Mouse (Mus musculus) embryonic facial prominence, embryonic 15.5 days (tissue): Measurements from ENCODE around the gene Mansc1. TPM values are rescaled to one million over a fixed set of nuclear protein-coding genes. Genes with fewer than 3 reads are reported as not detected.
A peak's percentile ranks its signal among the peaks of the same experiment; 100 is the strongest.
"Not testable (repeated sequence)": the region's sequence is repeated elsewhere in the genome, so short reads cannot be mapped to it uniquely, and the experiment has no call there.

Experiments used
- ATAC-seq: fragments of 200-750 bp; cut with Nextera tagmentation; 2 replicates; pipeline ENCODE4 v1.8.0; 2017; ENCODE audit warnings: low read depth, moderate TSS enrichment; ENCODE audit not compliant: insufficient number of reproducible peaks, low FRiP score, low TSS enrichment
- H3K27ac ChIP-seq: fragments of 300-500 bp; sonication (generic); replicated peaks from 2 replicates; pipeline ENCODE4 v1.5.1; 2015; ENCODE audit warnings: mild to moderate bottlenecking, inconsistent platforms
- H3K27me3 ChIP-seq: fragments of 300-500 bp; sonication (generic); 2 replicates; pipeline ENCODE4 v1.6.1; 2015; ENCODE audit warnings: inconsistent platforms
- H3K36me3 ChIP-seq: fragments of 300-500 bp; sonication (generic); 2 replicates; pipeline ENCODE4 v1.6.1; 2015; ENCODE audit warnings: mild to moderate bottlenecking, inconsistent platforms
- H3K4me1 ChIP-seq: fragments of 300-500 bp; sonication (generic); 2 replicates; pipeline ENCODE4 v1.6.1; 2015; ENCODE audit warnings: inconsistent platforms
- H3K4me2 ChIP-seq: fragments of 300-500 bp; sonication (generic); replicated peaks from 2 replicates; pipeline ENCODE4 v1.6.1; 2015; ENCODE audit warnings: mild to moderate bottlenecking, inconsistent platforms
- H3K4me3 ChIP-seq: fragments of 300-500 bp; sonication (generic); replicated peaks from 2 replicates; pipeline ENCODE4 v1.5.1; 2015; ENCODE audit warnings: mild to moderate bottlenecking, inconsistent platforms
- H3K9ac ChIP-seq: fragments of 300-500 bp; sonication (generic); 2 replicates; pipeline ENCODE4 v1.6.1; 2015; ENCODE audit warnings: inconsistent platforms
- H3K9me3 ChIP-seq: fragments of 300-500 bp; sonication (generic); replicated peaks from 2 replicates; pipeline ENCODE4 v1.6.1; 2016; ENCODE audit warnings: inconsistent platforms
- WGBS: fragments of 180-500 bp; shearing (Covaris S2); methylation state at CpG from one replicate; pipeline ENCODE4 v1.1.7; 2015; 5-methylcytosine and 5-hydroxymethylcytosine counted together
- polyA plus RNA-seq: library from polyadenylated mRNA; unstranded; fragments of >200 nt; fragmentation: Nextera tagmentation; extraction: Ambion mirVana; gene quantifications from 2 replicates; pipeline ENCODE4 v1.2.1, GENCODE M21; 2015

The Mansc1 gene
- 2.7 and 3.5 TPM in 2 replicates for polyA plus RNA-seq

DNA sequence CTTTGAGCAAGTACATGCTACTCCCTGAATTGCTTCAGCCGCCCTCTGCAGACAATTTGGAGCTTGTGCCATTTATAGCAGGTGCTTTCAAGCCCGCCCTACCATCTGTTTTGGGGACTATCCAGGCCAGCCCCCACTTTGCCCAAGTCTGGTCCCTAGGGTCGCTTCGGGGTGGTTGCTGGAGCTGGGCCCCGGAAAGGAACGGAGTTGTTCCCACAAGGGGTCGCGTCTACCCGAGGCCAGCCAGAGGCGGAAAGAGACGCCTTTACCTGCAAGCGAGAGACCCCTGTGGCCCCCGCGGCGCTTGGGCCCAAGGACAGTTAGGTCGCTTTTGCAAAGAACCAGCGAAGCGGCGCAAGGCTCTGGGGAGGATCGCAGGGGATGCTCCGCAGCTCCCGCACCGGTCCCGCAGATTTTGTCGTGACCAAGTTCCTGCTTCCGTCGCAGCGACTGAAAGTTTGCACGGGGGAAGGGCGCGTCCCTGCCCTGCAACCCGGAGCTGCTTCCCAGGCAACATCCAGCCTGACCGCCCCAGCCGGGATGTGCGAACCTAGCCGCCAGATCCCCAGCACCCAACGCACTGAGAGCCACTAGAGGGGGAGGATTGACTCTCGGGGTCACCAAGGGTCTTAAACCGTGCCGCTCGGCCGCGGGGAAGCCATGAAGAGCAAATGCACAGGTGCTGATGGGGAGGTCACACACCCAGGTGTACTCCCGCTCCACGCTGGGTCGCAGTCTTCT is at the start of gene Mansc1:
Mansc1 (minus strand) TSS at position 542 of the 741 bp plus-strand sequence.
- Histone ChIP-seq H3K27me3 (0 out of 2 replicates have a peak, but pooled peaks cover 6% of the 10 kb centered on the region), H3K4me2 (peak within 1 kb of the TSS; percentile 95), H3K9ac (peak within 1 kb of the TSS; percentile 31; the same call in 1 of the 2 replicates), H3K27ac (no peak within 1 kb of the TSS), H3K4me1 (peaks cover 14% of the 10 kb centered on the region), H3K4me3 (peak within 1 kb of the TSS; percentile 55), H3K9me3 (no peaks in the 10 kb centered on the region), H3K36me3 (no peaks in the 10 kb centered on the region)
- ATAC-seq, result no peak
- WGBS, result 1% methylated on average over 46 of the region's 46 CpGs

DNA sequence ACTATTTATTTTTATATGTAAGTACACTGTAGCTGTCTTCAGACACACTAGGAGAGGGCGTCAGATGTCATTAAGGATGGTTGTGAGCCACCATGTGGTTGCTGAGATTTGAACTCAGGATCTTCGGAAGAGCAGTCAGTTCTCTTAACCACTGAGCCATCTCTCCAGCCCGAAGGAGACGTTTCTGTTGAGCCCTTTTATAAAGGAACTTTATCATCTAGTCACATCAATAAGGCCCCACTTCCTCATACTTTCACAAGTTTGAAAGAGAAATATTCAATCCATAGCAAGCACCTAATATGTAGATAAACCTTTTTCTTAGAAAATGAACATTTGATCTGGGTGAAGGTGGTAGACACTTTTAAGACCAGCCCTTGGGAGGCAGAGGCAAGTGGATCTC is 47.0 kb upstream of the Mansc1 start:
- not testable (repeated sequence) for H3K4me1 ChIP-seq, H3K36me3 ChIP-seq, H3K9ac ChIP-seq, H3K9me3 ChIP-seq, ATAC-seq, H3K27me3 ChIP-seq, H3K4me2 ChIP-seq, H3K27ac ChIP-seq, H3K4me3 ChIP-seq
- WGBS, result 81% methylated on average over 4 of the region's 4 CpGs

DNA sequence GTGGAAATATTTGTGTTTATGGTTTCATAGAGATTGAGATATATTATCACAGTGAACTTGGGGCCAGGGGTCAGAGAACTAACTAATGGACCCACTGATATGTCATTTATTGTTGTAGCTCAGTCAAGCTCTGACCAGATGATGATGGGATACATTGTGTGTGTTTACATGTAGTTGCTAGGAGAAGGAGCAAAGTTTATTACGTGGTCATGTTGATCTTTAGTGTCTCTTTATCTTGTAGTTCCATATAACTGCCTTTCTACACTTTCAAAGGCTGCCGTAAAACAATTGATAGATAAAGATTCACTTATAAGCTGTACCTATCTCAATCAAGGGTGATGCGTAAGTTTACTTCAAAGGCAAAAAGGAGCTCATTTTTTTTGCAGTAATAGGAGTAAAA is 45.7 kb upstream of the Mansc1 start:
- no peak for ATAC-seq
- no peaks in the 10 kb centered on the region for H3K36me3 ChIP-seq
- H3K27me3 ChIP-seq, result no peaks in the 10 kb centered on the region
- 84% methylated on average over 3 of the region's 3 CpGs for WGBS
- no peak overlapping the region for H3K4me2 ChIP-seq
- H3K27ac ChIP-seq, result no peak overlapping the region
- H3K4me1 ChIP-seq, result no peaks in the 10 kb centered on the region
- no peak overlapping the region for H3K4me3 ChIP-seq
- H3K9me3 ChIP-seq, result no peaks in the 10 kb centered on the region
- no peak overlapping the region for H3K9ac ChIP-seq

DNA sequence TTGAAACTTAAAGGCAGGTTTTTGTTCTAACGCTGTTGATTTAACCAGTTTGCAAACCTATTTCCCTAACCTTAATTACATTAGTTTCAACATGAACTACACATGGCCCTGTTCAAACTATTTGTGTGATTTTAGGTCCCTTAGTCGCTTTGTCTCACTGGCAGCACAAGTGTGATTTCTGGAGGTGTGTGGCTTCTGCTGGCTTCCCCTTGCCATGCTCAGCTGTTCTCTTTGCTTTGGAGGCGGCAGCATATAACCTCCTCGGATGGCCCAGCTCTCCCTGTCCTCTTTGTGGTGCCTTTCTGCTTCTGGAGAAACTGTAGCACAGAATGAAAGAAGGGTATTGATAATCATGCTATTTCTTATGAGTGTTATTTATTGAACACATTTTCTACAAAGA is 45.2 kb upstream of the Mansc1 start:
- Histone ChIP-seq H3K4me2 (no peak overlapping the region), H3K9me3 (no peaks in the 10 kb centered on the region), H3K27ac (no peak overlapping the region), H3K9ac (no peak overlapping the region), H3K4me3 (no peak overlapping the region), H3K27me3 (no peaks in the 10 kb centered on the region), H3K36me3 (no peaks in the 10 kb centered on the region), H3K4me1 (no peaks in the 10 kb centered on the region)
- 76% methylated on average over 4 of the region's 4 CpGs for WGBS
- no peak for ATAC-seq

DNA sequence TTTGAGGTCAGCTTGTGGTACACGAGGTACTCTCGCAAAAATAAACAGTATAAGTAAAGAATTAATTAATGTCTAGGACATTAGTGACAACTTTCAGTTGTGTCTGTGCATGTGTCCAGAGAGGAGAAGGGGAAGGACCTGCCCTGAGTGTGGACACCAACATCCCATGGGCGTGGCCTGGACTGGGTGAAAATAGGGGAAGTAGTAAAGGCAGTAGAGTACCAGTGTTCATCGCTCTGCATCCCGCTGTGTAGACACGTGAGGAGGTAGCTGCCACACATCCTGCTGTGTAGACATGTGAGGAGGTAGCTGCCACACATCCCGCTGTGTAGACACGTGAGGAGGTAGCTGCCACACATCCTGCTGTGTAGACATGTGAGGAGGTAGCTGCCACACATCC is 41.4 kb upstream of the Mansc1 start:
- H3K9me3 ChIP-seq, H3K9ac ChIP-seq, H3K27me3 ChIP-seq, H3K4me3 ChIP-seq, H3K4me1 ChIP-seq, ATAC-seq, H3K27ac ChIP-seq, H3K4me2 ChIP-seq, H3K36me3 ChIP-seq: not testable (repeated sequence)
- 88% methylated on average over 8 of the region's 8 CpGs for WGBS

DNA sequence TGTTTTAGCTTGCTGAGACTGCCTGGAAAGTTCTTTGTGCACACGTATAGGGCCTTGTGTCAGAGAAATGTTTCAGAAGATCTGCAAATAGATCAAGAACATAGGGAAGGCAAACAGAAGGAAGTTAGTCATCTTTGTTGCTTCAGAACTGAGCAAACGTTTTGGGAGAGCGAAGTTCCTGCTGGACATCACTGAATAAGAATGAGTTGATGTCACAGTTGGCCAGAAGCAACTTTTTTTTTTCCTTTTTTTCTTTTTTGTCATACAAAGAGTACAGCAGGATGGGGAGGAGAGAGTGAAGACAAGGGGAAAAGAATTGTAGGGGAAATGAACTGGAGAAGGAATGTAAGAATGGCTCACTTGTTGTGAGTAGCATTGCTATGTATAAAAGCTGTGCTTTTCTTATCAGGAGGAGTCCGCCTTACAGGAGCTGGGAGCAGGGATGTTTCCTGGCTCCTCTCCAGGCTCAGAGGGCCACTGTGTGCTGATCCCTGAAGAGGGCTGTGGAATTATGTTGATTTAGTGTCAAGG is 38.7 kb upstream of the Mansc1 start:
- no peaks in the 10 kb centered on the region for H3K9me3 ChIP-seq
- H3K4me1 ChIP-seq, result no peaks in the 10 kb centered on the region; the same call in 1 of the 2 replicates
- ATAC-seq, result no peak
- H3K27ac ChIP-seq, result no peak overlapping the region
- 55% methylated on average over 4 of the region's 4 CpGs for WGBS
- H3K9ac ChIP-seq, result no peak overlapping the region
- no peaks in the 10 kb centered on the region for H3K36me3 ChIP-seq
- H3K27me3 ChIP-seq, result no peaks in the 10 kb centered on the region
- H3K4me2 ChIP-seq, result no peak overlapping the region
- no peak overlapping the region for H3K4me3 ChIP-seq

DNA sequence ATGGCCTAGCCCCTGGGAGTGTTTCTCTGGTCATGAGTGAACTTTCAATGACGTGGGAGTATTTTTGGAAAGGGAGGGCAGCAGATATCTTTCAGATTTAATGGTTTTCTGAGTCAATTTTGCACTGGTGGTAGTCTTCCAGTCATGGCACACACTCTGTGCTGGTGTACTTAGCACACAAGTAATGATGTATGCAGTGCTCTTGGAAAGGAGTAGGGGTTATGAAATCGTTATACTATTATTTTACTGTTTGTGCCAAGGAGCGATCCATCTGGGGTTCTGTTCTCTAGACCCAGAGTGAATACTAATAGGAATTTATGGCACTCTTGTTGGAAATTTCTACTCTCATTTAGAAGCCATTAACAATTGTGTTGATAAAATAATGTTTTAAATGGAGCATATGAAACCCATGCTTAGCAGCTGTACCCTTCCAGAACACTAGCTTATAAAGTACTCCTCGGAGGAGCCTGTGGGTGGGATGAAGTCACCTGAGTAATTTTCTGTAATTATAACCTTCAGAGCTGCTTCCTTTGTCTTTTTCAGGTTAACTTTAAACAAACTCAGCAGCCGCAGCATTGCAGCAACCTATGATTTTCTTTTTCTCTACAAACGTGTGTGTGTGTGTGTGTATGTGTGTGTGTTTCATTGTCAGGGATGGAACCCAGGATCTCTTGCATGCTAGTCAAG is 37.0 kb upstream of the Mansc1 start:
- H3K36me3 ChIP-seq, result no peaks in the 10 kb centered on the region
- 68% methylated on average over 6 of the region's 6 CpGs for WGBS
- H3K4me1 ChIP-seq, result no peaks in the 10 kb centered on the region; the same call in 1 of the 2 replicates

DNA sequence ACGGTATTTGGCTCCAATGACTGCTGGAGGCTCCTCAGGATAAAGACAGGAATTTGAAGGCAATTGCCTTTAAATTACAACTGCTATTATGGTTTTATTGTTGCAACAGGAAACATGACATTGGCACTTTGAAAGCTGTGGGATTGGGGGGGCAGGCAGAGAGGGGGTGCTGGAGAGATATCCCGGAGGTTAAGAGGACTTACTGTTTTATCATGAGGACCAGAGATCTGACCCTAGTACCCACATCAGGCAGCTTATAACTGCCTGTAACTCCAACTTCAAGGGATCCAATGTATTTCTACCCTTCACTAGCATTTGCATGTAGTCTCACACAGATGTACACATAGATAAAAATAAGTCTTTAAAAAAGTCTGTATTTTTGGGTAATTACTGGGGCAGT is 36.2 kb upstream of the Mansc1 start:
- Histone ChIP-seq H3K4me1 (no peaks in the 10 kb centered on the region; the same call in 1 of the 2 replicates), H3K27me3 (no peaks in the 10 kb centered on the region), H3K36me3 (no peaks in the 10 kb centered on the region), H3K9ac (no peak overlapping the region), H3K9me3 (no peaks in the 10 kb centered on the region), H3K4me2 (no peak overlapping the region), H3K27ac (no peak overlapping the region), H3K4me3 (no peak overlapping the region)
- WGBS, result 69% methylated on average over 2 of the region's 2 CpGs
- no peak for ATAC-seq

More for the DNA sequence above, 37.0 kb upstream of the Mansc1 start:
- Histone ChIP-seq H3K9ac (no peak overlapping the region), H3K4me2 (no peak overlapping the region), H3K4me3 (no peak overlapping the region), H3K9me3 (no peaks in the 10 kb centered on the region), H3K27ac (no peak overlapping the region), H3K27me3 (no peaks in the 10 kb centered on the region)
- ATAC-seq, result no peak

DNA sequence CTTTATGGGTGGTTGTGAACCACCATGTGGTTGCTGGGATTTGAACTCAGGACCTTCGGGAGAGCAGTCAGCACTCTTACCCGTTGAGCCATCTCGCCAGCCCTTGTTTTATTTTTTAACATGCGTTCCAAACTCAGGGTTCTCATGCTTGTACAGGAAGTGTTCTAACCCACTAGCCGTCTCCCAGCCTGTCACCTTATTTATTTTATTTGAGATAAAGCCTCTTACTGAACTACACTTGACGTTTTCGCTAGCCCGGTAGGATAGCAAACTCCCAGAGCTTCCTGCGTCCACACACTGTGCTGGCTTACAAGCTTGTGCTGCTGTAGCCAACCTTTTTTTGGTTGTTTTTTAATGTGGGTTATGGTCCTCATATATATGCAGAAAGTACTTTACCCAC is 33.5 kb upstream of the Mansc1 start:
- Histone ChIP-seq H3K4me1 (no peaks in the 10 kb centered on the region; the same call in 1 of the 2 replicates), H3K27me3 (no peaks in the 10 kb centered on the region), H3K4me2 (no peak overlapping the region), H3K9me3 (no peaks in the 10 kb centered on the region), H3K4me3 (no peak overlapping the region), H3K36me3 (no peaks in the 10 kb centered on the region), H3K27ac (no peak overlapping the region), H3K9ac (no peak overlapping the region)
- WGBS, result 89% methylated on average over 9 of the region's 9 CpGs
- no peak for ATAC-seq

DNA sequence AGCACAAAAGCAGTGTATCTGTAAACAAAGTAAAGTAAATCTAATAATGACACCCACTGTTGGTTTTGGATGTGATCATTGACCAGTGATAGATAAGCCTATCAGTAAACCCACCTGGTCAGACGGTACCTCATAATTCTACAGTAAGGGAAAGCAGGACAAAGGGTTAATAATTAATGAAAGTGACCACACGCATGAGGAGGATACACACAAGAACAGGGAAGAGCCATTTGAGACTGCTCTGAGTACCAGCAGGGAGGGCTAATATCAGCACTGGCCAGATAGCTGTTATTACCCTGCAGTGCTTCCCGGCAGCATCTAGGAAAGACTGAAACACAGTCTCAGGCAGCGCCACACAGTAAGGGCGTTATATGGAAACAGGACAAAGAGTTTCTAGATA is 32.3 kb upstream of the Mansc1 start:
- Histone ChIP-seq H3K9me3 (no peaks in the 10 kb centered on the region), H3K4me1 (peaks cover 2% of the 10 kb centered on the region), H3K36me3 (no peaks in the 10 kb centered on the region), H3K27ac (no peak overlapping the region), H3K27me3 (no peaks in the 10 kb centered on the region), H3K4me2 (no peak overlapping the region), H3K4me3 (no peak overlapping the region), H3K9ac (no peak overlapping the region)
- ATAC-seq, result no peak
- whole genome bisulfite sequencing, result 80% methylated on average over 5 of the region's 5 CpGs

DNA sequence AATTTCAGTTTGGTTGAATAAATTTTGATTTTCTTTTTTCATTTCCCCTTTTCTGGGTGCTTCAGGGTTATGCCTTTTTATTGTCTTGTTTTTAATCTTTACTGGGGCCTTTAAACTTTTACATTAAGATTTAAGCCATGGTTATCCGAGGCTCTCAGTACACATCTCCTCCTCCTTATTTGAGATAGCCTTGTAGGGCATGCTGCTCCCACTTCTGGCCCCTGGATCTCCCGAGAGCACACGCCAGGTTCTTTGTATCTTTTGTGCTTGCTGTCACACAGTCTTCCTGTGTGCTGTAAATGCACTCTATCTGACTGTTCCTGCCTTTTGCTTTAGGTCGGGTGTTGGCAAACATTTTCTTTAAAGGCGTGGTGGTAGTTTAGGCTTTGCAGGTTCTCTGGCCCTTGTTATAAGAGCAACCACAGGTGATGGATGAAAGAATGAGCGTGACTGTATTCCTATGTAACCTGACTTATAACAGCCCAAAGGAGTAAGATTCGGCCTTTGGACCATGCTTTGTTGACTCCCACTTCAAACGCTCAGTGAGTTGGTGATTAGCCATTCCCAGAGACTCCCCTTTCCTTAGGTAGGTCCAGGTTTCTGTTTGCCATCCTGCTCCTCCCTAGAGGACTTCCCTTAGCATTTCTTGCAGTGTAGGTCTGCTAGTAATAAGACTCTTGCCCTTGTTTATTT is 28.6 kb upstream of the Mansc1 start:
- Histone ChIP-seq H3K27ac (no peak overlapping the region), H3K4me3 (no peak overlapping the region), H3K9me3 (no peaks in the 10 kb centered on the region), H3K4me1 (peaks cover 12% of the 10 kb centered on the region; the same call in 1 of the 2 replicates), H3K27me3 (no peaks in the 10 kb centered on the region), H3K9ac (no peak overlapping the region), H3K36me3 (no peaks in the 10 kb centered on the region), H3K4me2 (no peak overlapping the region)
- ATAC-seq, result no peak
- 78% methylated on average over 8 of the region's 8 CpGs for WGBS
